Mouse (Mus musculus) spleen, adult 2 months (tissue): ENCODE measurements around the gene Rln3. TPM values are rescaled to one million over a fixed set of nuclear protein-coding genes. Genes with fewer than 3 reads are reported as not detected.
A peak's percentile ranks its signal among the peaks of the same experiment; 100 is the strongest.

ENCODE experiments used
- DNase-seq, 2 experiments: peaks; one replicate each; pipeline versions ENCODE4 v3.0.0 to v3.0.0-alpha.2; 2012 to 2021; ENCODE audit warnings: low spot score in 2 of 2, low read depth in 1 of 2
- H3K27ac ChIP-seq: fragments of 200-500 bp; 2 replicates; pipeline ENCODE4 v1.5.1; 2012; ENCODE audit warnings: low read length, inconsistent platforms; ENCODE audit not compliant: insufficient read depth
- H3K27me3 ChIP-seq: fragments of 200-500 bp; 2 replicates; pipeline ENCODE4 v1.6.1; 2012; ENCODE audit warnings: mild to moderate bottlenecking, moderate library complexity, low read length, inconsistent platforms; ENCODE audit not compliant: control insufficient read depth, insufficient read depth
- H3K36me3 ChIP-seq: fragments of 200-500 bp; 2 replicates; pipeline ENCODE4 v1.6.1; 2012; ENCODE audit warnings: mild to moderate bottlenecking, low read length, inconsistent platforms; ENCODE audit not compliant: control insufficient read depth, insufficient read depth
- H3K4me1 ChIP-seq: fragments of 200-500 bp; 2 replicates; pipeline ENCODE4 v1.6.1; 2011; ENCODE audit warnings: inconsistent platforms; ENCODE audit not compliant: control insufficient read depth, insufficient read depth, insufficient read length
- H3K4me3 ChIP-seq: fragments of 200-500 bp; 2 replicates; pipeline ENCODE4 v1.5.1; 2011; ENCODE audit warnings: mild to moderate bottlenecking, inconsistent platforms; ENCODE audit not compliant: insufficient read depth, insufficient read length; ENCODE audit errors: extremely low read depth
- CTCF ChIP-seq: fragments of 200-500 bp; IDR thresholded peaks from 2 replicates; pipeline ENCODE4 v1.5.1; 2011; ENCODE audit warnings: mild to moderate bottlenecking, inconsistent platforms; ENCODE audit not compliant: insufficient read depth, insufficient read length, insufficient replicate concordance; ENCODE audit errors: extremely low read depth
- POLR2A ChIP-seq: fragments of 200-500 bp; IDR thresholded peaks from 2 replicates; pipeline ENCODE4 v1.6.1; 2011; ENCODE audit warnings: low read depth, low read length, inconsistent platforms
- WGBS: fragments of 180-500 bp; shearing (Covaris S2); methylation state at CpG from one replicate; pipeline ENCODE4 v1.1.7; 2018; 5-methylcytosine and 5-hydroxymethylcytosine counted together
- polyA plus RNA-seq: library from polyadenylated mRNA; depleted of rRNA; stranded (reverse); fragments of >200 nt; gene quantifications from 2 replicates; pipeline ENCODE4 v1.2.3, GENCODE M21; 2012

Gene Rln3
- polyA plus RNA-seq, 1 experiment = 3.8 TPM

GRCm38 (mm10) chr8:84057827-84058226 is 13.0 kb upstream of the Rln3 start:
- TF ChIP-seq CTCF (no peak), POLR2A (no peak)
- Histone ChIP-seq H3K36me3 (no peaks in the 10 kb centered on the region), H3K27ac (no peak overlapping the region), H3K4me3 (no peak overlapping the region), H3K27me3 (no peaks in the 10 kb centered on the region), H3K4me1 (no peaks in the 10 kb centered on the region)
- no peak for DNase-seq
- WGBS = 100% methylated on average over 1 of the region's 1 CpGs

- WGBS = 97% methylated on average over 5 of the region's 5 CpGs
- Histone ChIP-seq H3K4me3 (no peak overlapping the region), H3K36me3 (no peaks in the 10 kb centered on the region), H3K27me3 (no peaks in the 10 kb centered on the region), H3K4me1 (no peaks in the 10 kb centered on the region), H3K27ac (no peak overlapping the region)
- TF ChIP-seq POLR2A = no peak
- no peak for TF ChIP-seq CTCF
- DNase-seq = no peak
These were observed 8.4 kb upstream of the Rln3 start for GRCm38 (mm10) chr8:84053229-84053628.

GRCm38 (mm10) chr8:84052746-84053145 is 7.9 kb upstream of the Rln3 start:
- Histone ChIP-seq H3K4me3 (no peak overlapping the region), H3K4me1 (no peaks in the 10 kb centered on the region), H3K27me3 (no peaks in the 10 kb centered on the region), H3K27ac (no peak overlapping the region), H3K36me3 (no peaks in the 10 kb centered on the region)
- 68% methylated on average over 3 of the region's 3 CpGs for WGBS
- no peak for TF ChIP-seq POLR2A
- TF ChIP-seq CTCF = no peak
- no peak for DNase-seq

- TF ChIP-seq POLR2A (no peak), CTCF (no peak)
- DNase-seq = no peak
These were observed 3.4 kb upstream of the Rln3 start for GRCm38 (mm10) chr8:84048171-84048570.

GRCm38 (mm10) chr8:84046505-84046904 is 1.7 kb upstream of the Rln3 start:
- DNase-seq = no peak
- 80% methylated on average over 3 of the region's 3 CpGs for WGBS
- Histone ChIP-seq H3K27me3 (no peaks in the 10 kb centered on the region), H3K4me1 (peaks cover 8% of the 10 kb centered on the region; the same call in 1 of the 2 replicates), H3K36me3 (no peaks in the 10 kb centered on the region), H3K4me3 (no peak overlapping the region), H3K27ac (no peak overlapping the region)
- TF ChIP-seq CTCF = no peak
- TF ChIP-seq POLR2A = no peak

More at GRCm38 (mm10) chr8:84048171-84048570, 3.4 kb upstream of the Rln3 start:
- no peak overlapping the region for H3K4me3 ChIP-seq
- WGBS = 60% methylated on average over 5 of the region's 5 CpGs
- no peak overlapping the region for H3K27ac ChIP-seq
- H3K4me1 ChIP-seq = peaks cover under 1% of the 10 kb centered on the region; the same call in 1 of the 2 replicates
- no peaks in the 10 kb centered on the region for H3K36me3 ChIP-seq
- no peaks in the 10 kb centered on the region for H3K27me3 ChIP-seq

- Histone ChIP-seq H3K4me3 (no peak overlapping the region), H3K27ac (no peak overlapping the region), H3K36me3 (peaks cover 4% of the 10 kb centered on the region; the same call in 1 of the 2 replicates), H3K4me1 (peaks cover 9% of the 10 kb centered on the region; the same call in 1 of the 2 replicates), H3K27me3 (no peaks in the 10 kb centered on the region)
- WGBS = 88% methylated on average over 7 of the region's 7 CpGs
- DNase-seq = no peak
- no peak for TF ChIP-seq CTCF
- no peak for TF ChIP-seq POLR2A
These were observed 697 bp downstream of the Rln3 start for GRCm38 (mm10) chr8:84044103-84044502.

- TF ChIP-seq CTCF (no peak), POLR2A (no peak)
These were observed 1.9 kb downstream of the Rln3 start for GRCm38 (mm10) chr8:84042948-84043342.

More at GRCm38 (mm10) chr8:84042948-84043342, 1.9 kb downstream of the Rln3 start:
- H3K27ac ChIP-seq = peak overlapping the region; percentile 91
- peaks cover 6% of the 10 kb centered on the region; the same call in 1 of the 2 replicates for H3K36me3 ChIP-seq
- DNase-seq = no peak
- WGBS = 46% methylated on average over 12 of the region's 12 CpGs
- H3K4me3 ChIP-seq = peak overlapping the region; percentile 93
- H3K4me1 ChIP-seq = peaks cover 9% of the 10 kb centered on the region; the same call in 1 of the 2 replicates
- H3K27me3 ChIP-seq = no peaks in the 10 kb centered on the region
